Mouse (Mus musculus) E14TG2a.4 (cell line): ENCODE measurements around the gene Hist2h2aa2.

ENCODE experiments used
- CTCF ChIP-seq: conservative IDR thresholded peaks from 2 replicates; pipeline ENCODE4 v1.5.1; 2014; ENCODE audit warnings: low read length
- POU5F1 ChIP-seq: IDR thresholded peaks from 2 replicates; pipeline ENCODE4 v1.6.1; 2014; ENCODE audit warnings: low read length, borderline replicate concordance

GRCm38 (mm10) chr3:96221640-96222038, 18.4 kb downstream of the Hist2h2aa2 start:
- TF ChIP-seq POU5F1 (no peak), CTCF (no peak)
